Mouse (Mus musculus) forelimb bud, embryonic 11.5 days (tissue): ENCODE measurements around the gene Col18a1.

Experiments used
- DNase-seq: peaks from one replicate; pipeline ENCODE4 v3.0.0-alpha.2; 2012; ENCODE audit warnings: low read depth, low spot score

Gene Col18a1

GRCm38 (mm10) chr10:77165963-77166717 is at the start of gene Col18a1:
Col18a1 (minus strand) TSS chr10:77166548.
- no peak for DNase-seq

DNA sequence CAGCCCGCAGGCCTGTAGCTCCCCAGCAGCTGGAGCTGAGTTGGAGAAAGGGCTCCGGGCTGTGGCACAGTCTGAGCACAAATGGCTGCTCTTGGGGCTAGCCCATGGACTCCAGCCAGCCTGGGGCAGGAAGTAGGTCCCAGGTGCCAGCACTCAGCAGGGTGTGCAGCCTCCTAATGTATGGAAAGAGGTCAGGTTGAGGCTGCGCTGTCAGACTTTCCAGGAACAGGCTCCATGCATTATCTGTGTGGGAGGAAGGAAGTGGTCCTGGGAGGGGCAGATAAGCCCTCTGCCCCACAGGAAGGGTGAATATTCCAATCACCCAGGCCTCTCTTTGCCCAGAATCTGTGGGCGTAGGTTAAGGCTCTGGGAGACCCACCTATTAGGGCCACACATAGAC is 49.3 kb upstream of the Col18a1 start:
- no peak for DNase-seq

- DNase-seq, result no peak
Measured at GRCm38 (mm10) chr10:77214586-77214985, 48.2 kb upstream of the Col18a1 start.

DNA sequence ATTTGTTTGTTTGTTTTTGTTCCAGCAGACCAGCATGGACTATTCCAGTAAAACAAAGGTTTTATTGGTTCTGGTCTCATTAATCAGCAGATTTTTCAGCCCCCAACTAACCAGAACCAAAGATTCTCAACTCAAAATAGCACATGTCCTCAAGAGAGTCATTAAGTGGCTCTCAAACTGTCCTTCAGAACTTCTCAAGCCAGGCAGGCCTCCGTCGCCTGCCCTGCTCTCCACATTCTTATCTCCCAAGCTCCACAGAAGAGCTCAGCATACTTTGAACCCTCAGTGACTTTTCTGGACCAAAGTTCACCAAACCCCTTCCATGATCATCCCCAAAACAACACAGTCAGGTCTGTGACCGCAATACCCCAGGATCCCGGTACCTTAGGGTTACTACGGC is 47.1 kb upstream of the Col18a1 start:
- DNase-seq, result no peak

DNA sequence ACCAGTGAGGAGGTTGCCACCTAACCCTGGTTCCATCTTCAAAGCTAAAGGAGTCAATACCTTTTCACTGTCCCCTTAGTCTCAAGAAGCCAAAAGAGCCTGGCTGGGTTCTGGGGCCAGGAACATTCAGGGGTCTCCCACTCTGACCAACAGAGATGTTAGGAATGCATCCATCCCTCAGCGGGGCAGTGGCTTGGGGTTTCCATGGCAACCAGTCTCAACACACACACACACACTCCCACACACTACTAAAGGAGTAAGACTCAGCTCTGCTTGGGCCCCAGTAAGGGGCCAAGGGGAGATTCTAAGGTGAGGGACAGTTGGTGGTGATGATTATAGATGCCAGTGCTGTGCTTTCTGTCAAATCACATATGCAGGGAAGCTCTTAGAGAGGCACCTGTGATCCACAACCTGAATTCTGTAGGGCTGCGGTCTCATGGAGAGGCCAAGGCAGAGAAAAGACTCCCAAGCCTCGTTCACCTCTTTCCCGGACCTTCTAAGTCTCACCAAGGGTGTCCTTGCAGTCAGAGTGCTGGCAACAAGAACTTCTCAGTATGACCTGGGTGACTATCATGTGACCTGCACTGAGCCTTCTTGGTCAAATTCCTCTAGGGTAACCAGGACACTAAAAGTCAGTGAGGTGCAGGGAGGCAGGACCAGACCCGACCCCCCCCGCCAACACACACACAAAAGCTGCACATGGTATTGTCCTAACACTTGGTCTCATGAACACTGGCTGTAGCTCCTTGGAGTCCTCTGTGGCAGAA is 46.2 kb upstream of the Col18a1 start:
- DNase-seq, result no peak

DNA sequence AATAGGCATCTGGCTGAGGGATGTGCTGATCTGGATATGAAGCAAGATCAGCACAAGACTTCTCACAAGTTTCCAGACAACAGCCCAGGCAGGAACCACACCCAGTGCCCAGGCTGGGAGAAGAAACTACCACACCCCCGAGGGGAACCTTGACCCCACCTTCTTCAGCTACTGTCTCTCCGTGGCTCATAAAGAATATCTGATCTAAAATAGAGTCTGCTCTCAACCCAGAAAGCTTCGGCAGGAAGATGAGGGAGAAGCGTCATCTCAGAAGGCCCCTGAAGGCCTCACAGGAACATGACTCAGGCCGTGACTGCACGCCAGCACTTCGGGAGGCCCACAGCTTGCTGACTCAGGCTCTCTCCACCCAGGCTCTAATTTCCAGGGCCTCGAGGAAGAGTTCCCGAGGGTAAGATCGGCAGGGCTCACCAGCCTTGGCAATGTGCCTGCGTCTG is 44.8 kb upstream of the Col18a1 start:
- no peak for DNase-seq

DNA sequence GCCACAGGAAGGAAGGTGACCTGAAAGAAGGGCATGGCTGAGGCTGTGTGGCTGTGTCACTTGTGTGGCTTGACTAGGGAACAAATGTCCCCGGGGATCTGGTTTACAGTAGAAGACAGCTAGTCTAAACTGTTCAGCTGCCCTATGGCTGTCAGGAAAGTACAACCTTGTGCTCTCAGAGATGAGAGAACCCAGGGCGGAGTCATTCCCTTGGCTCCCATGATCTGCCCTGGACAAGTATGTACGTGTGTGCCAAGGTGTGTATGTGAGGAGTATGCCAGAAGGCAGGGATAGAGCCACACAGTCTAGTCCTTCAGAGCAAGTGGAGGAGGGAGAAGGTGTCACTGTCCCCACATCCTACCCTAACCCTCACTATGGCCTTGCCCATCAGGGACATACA is 44.3 kb upstream of the Col18a1 start:
- no peak for DNase-seq

- no peak for DNase-seq
Measured at GRCm38 (mm10) chr10:77209261-77209660, 42.9 kb upstream of the Col18a1 start.

- DNase-seq, result peak; percentile 24
Measured at GRCm38 (mm10) chr10:77206565-77207079, 40.3 kb upstream of the Col18a1 start.

GRCm38 (mm10) chr10:77206134-77206533 is 39.8 kb upstream of the Col18a1 start:
- DNase-seq, result no peak

DNA sequence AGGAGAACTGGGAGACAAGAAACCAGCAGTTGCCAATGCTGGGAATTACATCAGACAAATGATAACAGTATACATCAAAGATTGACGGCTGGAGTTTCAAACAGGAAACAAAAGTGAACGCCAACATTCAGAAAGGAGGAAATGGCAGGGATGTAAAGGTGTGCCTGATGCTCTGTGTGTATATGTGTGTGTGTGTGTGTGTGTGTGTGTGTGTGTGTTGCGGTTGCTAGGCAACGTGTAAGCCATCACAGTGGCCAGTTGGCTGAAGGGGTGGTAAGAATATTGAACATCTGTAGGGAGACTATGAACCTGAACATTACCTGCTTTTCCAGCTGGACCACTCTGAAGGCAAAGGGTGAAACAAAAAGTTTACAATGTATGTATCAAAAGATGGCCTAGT is 37.6 kb upstream of the Col18a1 start:
- no peak for DNase-seq

- DNase-seq, result no peak
Measured at GRCm38 (mm10) chr10:77201919-77202318, 35.6 kb upstream of the Col18a1 start.

- DNase-seq, result no peak
Measured at GRCm38 (mm10) chr10:77200295-77200694, 33.9 kb upstream of the Col18a1 start.

DNA sequence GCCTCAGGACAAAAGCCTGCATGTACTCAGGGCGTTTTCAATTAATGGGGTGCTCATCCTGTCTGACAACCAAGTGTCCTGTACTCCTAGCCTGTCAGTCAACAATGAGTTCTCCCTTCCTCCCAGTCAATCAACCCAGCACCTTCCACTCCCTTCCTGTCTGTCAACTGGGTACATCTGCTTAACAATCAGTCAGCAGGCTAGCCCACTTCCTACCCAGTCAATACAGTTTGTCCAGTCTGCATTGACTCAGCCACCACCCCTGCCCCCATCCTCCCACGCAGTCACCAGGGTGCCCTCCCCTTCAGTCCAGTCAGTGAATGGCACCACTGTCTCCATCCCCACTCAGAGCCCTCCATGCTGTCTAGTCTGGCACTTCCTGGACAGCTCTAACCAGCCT is 32.9 kb upstream of the Col18a1 start:
- DNase-seq, result no peak

DNA sequence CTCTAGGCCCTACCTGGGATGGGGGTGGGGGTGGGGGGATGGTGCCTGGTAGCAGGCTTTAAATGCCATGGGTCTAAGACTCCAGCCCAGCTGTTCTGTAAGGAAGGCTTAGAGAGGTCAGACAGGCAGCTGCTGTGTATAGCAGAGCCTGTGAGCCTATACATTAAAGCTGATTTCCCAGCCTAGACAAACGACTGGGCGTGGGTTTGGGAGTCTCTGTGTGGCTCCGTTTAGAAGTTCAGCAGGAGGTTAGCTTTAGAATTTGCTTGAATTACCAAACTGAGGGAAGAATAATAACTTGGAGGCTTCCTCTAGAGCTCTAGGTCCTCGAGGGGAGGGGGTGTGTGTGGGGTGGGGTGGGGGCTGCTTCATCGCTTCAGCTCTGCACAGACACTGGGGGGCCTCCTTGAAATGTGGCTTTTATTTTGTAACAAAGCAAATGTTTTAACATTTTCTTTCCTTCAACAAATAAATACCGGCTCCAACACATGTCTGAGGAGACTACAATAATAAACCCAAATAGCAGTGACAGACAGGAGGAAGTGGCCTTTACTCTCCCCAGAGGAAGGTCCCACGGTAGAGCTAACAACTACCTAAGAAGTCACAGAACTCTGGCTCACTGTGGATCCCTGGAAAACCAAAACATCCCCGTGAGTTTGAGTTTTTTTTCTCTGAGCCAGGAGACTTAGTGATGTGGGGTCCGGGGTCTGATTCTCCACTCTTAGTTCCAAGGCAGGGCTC is 31.3 kb upstream of the Col18a1 start:
- DNase-seq, result no peak

- no peak for DNase-seq
Measured at GRCm38 (mm10) chr10:77196676-77197075, 30.3 kb upstream of the Col18a1 start.

- DNase-seq, result no peak
Measured at GRCm38 (mm10) chr10:77196115-77196514, 29.8 kb upstream of the Col18a1 start.

GRCm38 (mm10) chr10:77193495-77193894 is 27.1 kb upstream of the Col18a1 start:
- no peak for DNase-seq

DNA sequence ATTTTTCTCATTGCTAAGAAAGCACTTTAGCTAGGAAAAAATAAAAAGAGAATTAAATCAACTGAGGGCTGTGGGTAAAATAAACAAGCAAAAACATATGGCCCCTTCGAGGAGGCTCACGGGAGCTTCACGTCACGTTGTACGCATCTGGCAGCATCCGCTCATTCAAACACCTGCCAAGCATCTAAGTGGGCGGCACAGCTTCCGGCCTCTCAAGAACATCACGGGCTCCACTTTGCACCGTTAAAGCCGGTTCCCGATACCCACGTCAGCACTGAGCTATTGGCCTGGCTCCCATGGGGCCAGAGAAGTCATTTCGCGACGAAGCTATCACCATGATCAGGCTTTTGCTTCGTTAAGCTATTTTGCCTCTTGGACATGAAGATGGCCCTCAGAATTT is 26.4 kb upstream of the Col18a1 start:
- no peak for DNase-seq

DNA sequence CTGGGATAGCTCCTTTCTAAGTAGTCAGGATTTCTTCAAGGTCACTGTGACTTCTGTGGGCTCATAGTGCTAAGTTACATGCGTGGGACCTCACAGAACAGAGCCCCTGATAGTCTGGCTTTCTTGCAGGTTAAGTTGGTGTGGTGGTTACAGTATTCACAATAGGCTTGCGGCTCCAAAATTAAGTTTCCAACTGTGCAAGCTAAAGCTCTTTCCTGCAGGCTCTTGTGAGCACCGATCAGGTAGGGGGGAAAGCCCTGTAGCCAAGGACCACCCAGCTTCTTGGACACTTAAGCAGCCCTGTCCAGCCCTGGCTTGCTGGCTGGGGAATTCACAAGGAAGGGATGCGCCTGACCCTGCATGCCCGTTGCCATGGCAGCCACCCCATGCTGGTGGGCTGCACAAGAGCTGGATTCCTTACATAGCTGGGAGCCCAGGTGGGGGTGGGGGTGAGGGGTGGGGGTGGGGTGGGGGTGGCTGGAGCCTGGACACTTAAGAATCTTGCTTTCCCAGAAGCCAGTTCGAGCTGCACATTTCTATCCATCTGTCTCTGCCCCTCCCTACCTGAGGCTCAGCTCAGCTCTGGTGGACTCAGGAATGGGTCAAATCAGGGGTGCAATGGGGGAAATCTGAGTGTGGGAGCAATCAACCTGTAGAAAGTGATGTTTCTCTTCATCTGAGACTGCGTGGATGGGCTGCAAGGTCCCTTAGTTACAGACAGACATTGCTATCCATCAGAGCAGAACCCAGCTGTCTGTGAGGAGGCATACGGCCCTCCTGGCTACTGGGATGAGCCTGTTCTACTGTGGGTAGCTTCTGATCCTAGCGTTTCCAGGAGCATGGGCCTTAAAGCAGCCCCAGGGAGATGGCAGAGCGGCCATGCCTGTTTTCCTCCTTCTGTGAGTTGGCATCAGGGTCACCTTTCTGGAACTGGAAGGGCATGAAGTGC is 24.9 kb upstream of the Col18a1 start:
- peak; percentile 78 for DNase-seq

DNA sequence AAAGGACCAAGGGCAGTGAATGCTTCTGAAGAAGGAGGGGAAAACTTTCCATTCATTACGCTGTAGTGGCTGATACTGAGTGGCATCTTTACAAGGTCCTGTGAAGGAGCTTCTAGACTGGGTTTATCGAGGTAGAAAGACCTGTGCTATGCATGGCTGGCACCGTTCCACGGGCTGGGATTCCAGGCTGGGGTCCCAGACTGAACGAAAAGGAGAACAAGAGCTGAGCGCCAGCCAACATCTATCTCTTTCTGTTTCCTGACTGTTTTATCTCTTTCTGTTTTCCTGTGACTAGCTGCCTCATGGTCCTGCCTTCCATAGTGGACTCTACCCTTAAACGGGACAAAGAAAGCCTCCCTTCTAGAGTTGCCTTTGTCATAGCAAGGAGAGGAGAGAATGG is 21.1 kb upstream of the Col18a1 start:
- DNase-seq, result no peak
